Mouse (Mus musculus): Measurements from ENCODE around the gene Rnf150. TPM values are rescaled to one million over a fixed set of nuclear protein-coding genes. Genes with fewer than 3 reads are reported as not detected.

The Rnf150 gene
- polyA plus RNA-seq, 1 experiment from 2014 or later: 1.3 TPM

DNA sequence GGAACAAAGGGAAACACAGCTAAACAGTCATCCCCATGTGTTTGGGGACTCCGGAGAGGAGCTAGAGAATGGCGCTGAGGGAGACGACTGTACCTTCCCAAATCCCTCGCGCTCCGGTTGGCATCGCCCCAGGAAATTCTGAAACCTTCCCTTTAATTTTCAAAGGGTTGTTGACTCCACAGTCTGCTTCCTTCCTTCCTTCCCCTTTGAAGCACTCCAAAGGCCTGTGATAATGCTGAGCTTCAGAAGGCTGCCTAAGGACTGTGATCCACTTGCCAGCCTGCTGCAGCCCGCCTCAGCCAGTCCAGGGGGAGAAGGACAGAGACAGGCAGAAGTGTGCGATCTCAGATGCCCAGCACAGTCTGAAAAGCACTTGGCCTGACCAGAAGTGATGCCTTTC is 183.8 kb downstream of the Rnf150 start:
- no peak for ATAC-seq (ENCODE audit: insufficient read depth, low FRiP score)
- no peaks in the 10 kb centered on the region for H3K36me3 ChIP-seq (ENCODE audit: control insufficient read depth, insufficient read depth, low read length)
- no peaks in the 10 kb centered on the region for H3K9me3 ChIP-seq (replicated peaks; ENCODE audit: control insufficient read depth, low read length)
- no peak overlapping the region for H3K27ac ChIP-seq (ENCODE audit: low read length)
- no peak overlapping the region for H3K4me3 ChIP-seq (replicated peaks; ENCODE audit: low read length)
- WGBS: 88% methylated on average over 9 of the region's 9 CpGs
- no peak overlapping the region for H3K4me2 ChIP-seq (ENCODE audit: low read depth, low read length)
- no peak overlapping the region for H3K9ac ChIP-seq (ENCODE audit: low read length)
- H3K4me1 ChIP-seq (ENCODE audit: control insufficient read depth, insufficient read depth, low read length): peaks cover 5% of the 10 kb centered on the region; the same call in 1 of the 2 replicates
- no peaks in the 10 kb centered on the region for H3K27me3 ChIP-seq (ENCODE audit: control insufficient read depth, insufficient read depth, low read length)

DNA sequence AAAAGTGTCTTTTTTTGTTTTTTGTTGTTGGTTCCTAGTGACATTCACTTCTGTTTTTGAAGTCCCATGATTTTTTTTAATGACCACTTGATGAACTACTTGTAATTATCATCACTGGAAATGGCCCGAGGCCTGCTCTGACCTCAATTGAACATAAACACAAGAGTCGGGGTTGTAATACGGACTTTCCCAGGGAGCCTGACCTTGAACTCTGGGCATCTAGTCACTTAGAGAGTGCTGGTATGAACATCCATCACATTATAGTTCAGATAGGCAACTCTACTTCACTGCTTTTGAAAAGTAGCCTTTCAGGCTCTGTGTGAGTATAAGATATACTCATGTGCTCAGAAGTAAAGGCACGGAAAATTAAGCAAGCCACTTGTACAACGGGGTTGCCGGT is 185.4 kb downstream of the Rnf150 start:
- Histone ChIP-seq H3K27me3 (ENCODE audit: control insufficient read depth, insufficient read depth, low read length) (no peaks in the 10 kb centered on the region), H3K9ac (ENCODE audit: low read length) (no peak overlapping the region), H3K4me3 (replicated peaks; ENCODE audit: low read length) (no peak overlapping the region), H3K9me3 (replicated peaks; ENCODE audit: control insufficient read depth, low read length) (no peaks in the 10 kb centered on the region), H3K27ac (ENCODE audit: low read length) (peak overlapping the region; percentile 29; the same call in 1 of the 2 replicates), H3K4me1 (ENCODE audit: control insufficient read depth, insufficient read depth, low read length) (peaks cover 5% of the 10 kb centered on the region; the same call in 1 of the 2 replicates), H3K4me2 (ENCODE audit: low read depth, low read length) (no peak overlapping the region), H3K36me3 (ENCODE audit: control insufficient read depth, insufficient read depth, low read length) (no peaks in the 10 kb centered on the region)
- WGBS: 56% methylated on average over 6 of the region's 6 CpGs
- no peak for ATAC-seq (ENCODE audit: insufficient read depth, low FRiP score)

DNA sequence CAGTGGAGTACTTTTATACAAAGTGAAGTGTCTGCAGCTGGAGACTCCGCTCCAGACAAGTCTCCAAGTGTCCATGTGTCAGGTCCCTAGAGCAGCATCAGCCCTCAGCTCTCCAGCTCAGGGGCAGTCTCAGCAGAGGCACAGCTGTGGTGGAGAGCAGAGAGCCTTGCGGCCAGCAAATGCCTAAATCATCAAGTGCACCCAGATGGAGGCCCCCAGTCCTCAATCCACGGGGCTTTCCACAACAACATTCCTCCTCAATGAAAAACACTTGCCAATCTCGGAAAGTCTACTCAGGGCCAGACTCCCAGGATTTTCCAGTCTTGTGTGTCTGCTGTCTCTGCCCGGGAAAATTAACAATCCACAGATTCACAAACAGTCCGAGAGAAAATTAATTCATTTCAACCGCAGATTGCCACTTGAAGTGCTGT is 186.0 kb downstream of the Rnf150 start:
- Histone ChIP-seq H3K27me3 (ENCODE audit: control insufficient read depth, insufficient read depth, low read length) (no peaks in the 10 kb centered on the region), H3K9ac (ENCODE audit: low read length) (no peak overlapping the region), H3K4me1 (ENCODE audit: control insufficient read depth, insufficient read depth, low read length) (peaks cover 5% of the 10 kb centered on the region; the same call in 1 of the 2 replicates), H3K4me2 (ENCODE audit: low read depth, low read length) (no peak overlapping the region), H3K4me3 (replicated peaks; ENCODE audit: low read length) (no peak overlapping the region), H3K9me3 (replicated peaks; ENCODE audit: control insufficient read depth, low read length) (no peaks in the 10 kb centered on the region), H3K27ac (ENCODE audit: low read length) (peak overlapping the region; percentile 29), H3K36me3 (ENCODE audit: control insufficient read depth, insufficient read depth, low read length) (no peaks in the 10 kb centered on the region)
- ATAC-seq (ENCODE audit: insufficient read depth, low FRiP score): peak; percentile 51; the same call in 1 of the 2 replicates
- WGBS: 34% methylated on average over 7 of the region's 7 CpGs

DNA sequence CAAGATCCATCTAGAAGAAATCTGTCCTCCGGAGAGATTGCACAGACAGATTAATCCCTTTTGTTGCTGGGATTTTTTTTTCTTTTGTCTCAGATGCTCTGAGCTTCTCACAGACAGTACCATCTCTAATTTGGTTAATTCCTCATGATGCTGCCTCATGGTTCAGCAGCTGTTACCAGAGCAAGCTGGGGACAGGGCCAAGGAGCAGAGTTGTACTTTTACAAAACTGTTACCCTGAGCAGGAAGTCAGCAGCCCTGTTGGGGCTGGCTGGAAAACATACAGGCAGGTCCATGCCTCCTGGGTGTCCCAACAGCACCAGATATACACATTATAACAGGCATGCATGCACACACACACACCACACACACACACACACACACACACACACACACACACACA is 186.5 kb downstream of the Rnf150 start:
- no peaks in the 10 kb centered on the region for H3K9me3 ChIP-seq (replicated peaks; ENCODE audit: control insufficient read depth, low read length)
- H3K36me3 ChIP-seq (ENCODE audit: control insufficient read depth, insufficient read depth, low read length): no peaks in the 10 kb centered on the region
- H3K27ac ChIP-seq (ENCODE audit: low read length): peak overlapping the region; percentile 29; the same call in 1 of the 2 replicates
- no peaks in the 10 kb centered on the region for H3K27me3 ChIP-seq (ENCODE audit: control insufficient read depth, insufficient read depth, low read length)
- peak; percentile 53; the same call in 1 of the 2 replicates for ATAC-seq (ENCODE audit: insufficient read depth, low FRiP score)
- H3K4me3 ChIP-seq (replicated peaks; ENCODE audit: low read length): no peak overlapping the region
- peaks cover 5% of the 10 kb centered on the region; the same call in 1 of the 2 replicates for H3K4me1 ChIP-seq (ENCODE audit: control insufficient read depth, insufficient read depth, low read length)
- no peak overlapping the region for H3K4me2 ChIP-seq (ENCODE audit: low read depth, low read length)
- WGBS: 44% methylated on average over 1 of the region's 1 CpGs
- H3K9ac ChIP-seq (ENCODE audit: low read length): no peak overlapping the region

DNA sequence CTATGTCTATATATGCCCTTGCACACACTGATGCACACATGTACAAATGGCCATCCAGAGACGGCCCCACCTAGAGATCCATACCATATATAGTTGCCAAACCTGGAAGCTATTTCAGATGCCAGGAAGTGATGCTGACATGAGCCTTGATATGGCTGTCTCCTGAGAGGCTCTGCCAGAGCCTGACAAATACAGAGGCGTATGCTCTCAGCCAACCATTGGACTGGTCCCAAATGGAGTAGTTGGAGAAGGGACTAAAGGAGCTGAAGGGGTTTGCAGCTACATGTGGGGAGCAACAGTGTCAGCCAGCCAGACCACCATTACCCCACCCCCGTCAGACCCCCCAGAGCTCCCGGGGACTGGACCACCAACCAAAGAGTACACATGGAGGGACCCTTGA is 189.7 kb downstream of the Rnf150 start:
- no peak overlapping the region for H3K9ac ChIP-seq (ENCODE audit: low read length)
- no peaks in the 10 kb centered on the region for H3K9me3 ChIP-seq (replicated peaks; ENCODE audit: control insufficient read depth, low read length)
- peaks cover 5% of the 10 kb centered on the region; the same call in 1 of the 2 replicates for H3K4me1 ChIP-seq (ENCODE audit: control insufficient read depth, insufficient read depth, low read length)
- no peaks in the 10 kb centered on the region for H3K36me3 ChIP-seq (ENCODE audit: control insufficient read depth, insufficient read depth, low read length)
- H3K27ac ChIP-seq (ENCODE audit: low read length): no peak overlapping the region
- no peak overlapping the region for H3K4me3 ChIP-seq (replicated peaks; ENCODE audit: low read length)
- no peak overlapping the region for H3K4me2 ChIP-seq (ENCODE audit: low read depth, low read length)
- no peaks in the 10 kb centered on the region for H3K27me3 ChIP-seq (ENCODE audit: control insufficient read depth, insufficient read depth, low read length)
- WGBS: 87% methylated on average over 4 of the region's 4 CpGs
- no peak for ATAC-seq (ENCODE audit: insufficient read depth, low FRiP score)

DNA sequence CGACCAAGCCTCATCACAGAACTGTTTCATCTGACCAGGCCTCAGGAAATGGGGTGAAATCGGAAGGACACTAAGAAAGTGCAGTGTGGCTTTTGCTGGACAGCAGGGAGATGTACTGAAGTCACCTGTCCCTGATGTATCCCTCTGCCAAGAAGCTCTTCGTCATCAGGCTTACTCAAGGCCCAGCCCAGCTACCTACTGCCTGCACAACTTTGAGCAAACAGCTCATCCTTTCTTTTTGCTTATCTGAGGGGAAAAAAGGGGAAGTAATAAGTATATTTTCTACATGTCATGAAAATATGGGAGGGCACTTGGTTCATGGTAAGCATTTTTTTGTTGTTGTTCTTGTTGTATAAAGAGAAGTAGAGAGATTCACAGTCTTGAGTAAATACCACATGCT is 191.6 kb downstream of the Rnf150 start:
- Histone ChIP-seq H3K9me3 (replicated peaks; ENCODE audit: control insufficient read depth, low read length) (no peaks in the 10 kb centered on the region), H3K4me1 (ENCODE audit: control insufficient read depth, insufficient read depth, low read length) (no peaks in the 10 kb centered on the region), H3K9ac (ENCODE audit: low read length) (no peak overlapping the region), H3K4me2 (ENCODE audit: low read depth, low read length) (no peak overlapping the region), H3K27me3 (ENCODE audit: control insufficient read depth, insufficient read depth, low read length) (no peaks in the 10 kb centered on the region), H3K27ac (ENCODE audit: low read length) (no peak overlapping the region), H3K4me3 (replicated peaks; ENCODE audit: low read length) (no peak overlapping the region), H3K36me3 (ENCODE audit: control insufficient read depth, insufficient read depth, low read length) (no peaks in the 10 kb centered on the region)
- no peak for ATAC-seq (ENCODE audit: insufficient read depth, low FRiP score)
- WGBS: 87% methylated on average over 3 of the region's 3 CpGs

DNA sequence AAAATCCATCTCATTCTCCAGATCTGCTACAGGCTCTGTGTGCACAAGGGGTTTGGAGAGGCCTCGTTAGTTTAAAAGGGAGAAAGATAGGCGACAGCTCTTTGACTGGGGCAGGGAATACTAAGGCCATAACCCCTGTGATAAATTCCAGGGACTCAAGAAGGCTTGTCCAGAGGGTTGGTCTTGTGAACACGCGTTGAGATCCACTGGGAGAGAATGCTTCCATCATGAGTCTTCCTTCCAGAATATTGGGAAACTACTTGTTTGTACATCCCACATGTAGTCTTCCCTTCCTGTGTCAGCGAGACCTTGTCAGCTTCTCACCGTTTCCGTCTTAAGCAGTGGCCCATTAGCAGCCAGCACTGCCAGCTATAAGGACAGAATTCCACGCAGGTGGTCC is 195.8 kb downstream of the Rnf150 start:
- Histone ChIP-seq H3K36me3 (ENCODE audit: control insufficient read depth, insufficient read depth, low read length) (no peaks in the 10 kb centered on the region), H3K4me1 (ENCODE audit: control insufficient read depth, insufficient read depth, low read length) (no peaks in the 10 kb centered on the region), H3K4me3 (replicated peaks; ENCODE audit: low read length) (no peak overlapping the region), H3K9ac (ENCODE audit: low read length) (no peak overlapping the region), H3K4me2 (ENCODE audit: low read depth, low read length) (no peak overlapping the region), H3K9me3 (replicated peaks; ENCODE audit: control insufficient read depth, low read length) (no peaks in the 10 kb centered on the region), H3K27me3 (ENCODE audit: control insufficient read depth, insufficient read depth, low read length) (no peaks in the 10 kb centered on the region), H3K27ac (ENCODE audit: low read length) (no peak overlapping the region)
- no peak for ATAC-seq (ENCODE audit: insufficient read depth, low FRiP score)
- WGBS: 58% methylated on average over 8 of the region's 8 CpGs

DNA sequence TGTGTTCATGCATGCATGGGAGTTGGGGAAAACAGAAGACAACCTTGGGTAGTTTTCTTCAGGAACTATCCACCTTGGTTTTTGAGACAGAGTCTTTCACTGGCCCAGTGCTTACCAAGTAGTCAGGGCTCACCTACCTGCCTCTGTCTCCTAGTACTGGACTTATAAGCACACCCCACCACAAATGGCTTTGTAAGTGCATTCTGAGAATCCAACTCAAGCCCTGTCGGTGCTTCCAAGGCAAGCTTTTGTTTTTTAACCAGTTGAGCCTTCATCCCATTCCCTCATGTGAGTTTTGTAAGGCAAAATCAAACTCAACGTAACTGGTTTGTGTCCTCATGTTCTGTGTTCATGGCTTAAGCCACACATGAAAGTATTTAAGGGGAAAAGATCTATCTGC is 196.9 kb downstream of the Rnf150 start:
- Histone ChIP-seq H3K4me1 (ENCODE audit: control insufficient read depth, insufficient read depth, low read length) (no peaks in the 10 kb centered on the region), H3K9ac (ENCODE audit: low read length) (no peak overlapping the region), H3K9me3 (replicated peaks; ENCODE audit: control insufficient read depth, low read length) (no peaks in the 10 kb centered on the region), H3K36me3 (ENCODE audit: control insufficient read depth, insufficient read depth, low read length) (no peaks in the 10 kb centered on the region), H3K4me2 (ENCODE audit: low read depth, low read length) (no peak overlapping the region), H3K27me3 (ENCODE audit: control insufficient read depth, insufficient read depth, low read length) (no peaks in the 10 kb centered on the region), H3K27ac (ENCODE audit: low read length) (no peak overlapping the region), H3K4me3 (replicated peaks; ENCODE audit: low read length) (no peak overlapping the region)
- 88% methylated on average over 2 of the region's 2 CpGs for WGBS
- no peak for ATAC-seq (ENCODE audit: insufficient read depth, low FRiP score)

DNA sequence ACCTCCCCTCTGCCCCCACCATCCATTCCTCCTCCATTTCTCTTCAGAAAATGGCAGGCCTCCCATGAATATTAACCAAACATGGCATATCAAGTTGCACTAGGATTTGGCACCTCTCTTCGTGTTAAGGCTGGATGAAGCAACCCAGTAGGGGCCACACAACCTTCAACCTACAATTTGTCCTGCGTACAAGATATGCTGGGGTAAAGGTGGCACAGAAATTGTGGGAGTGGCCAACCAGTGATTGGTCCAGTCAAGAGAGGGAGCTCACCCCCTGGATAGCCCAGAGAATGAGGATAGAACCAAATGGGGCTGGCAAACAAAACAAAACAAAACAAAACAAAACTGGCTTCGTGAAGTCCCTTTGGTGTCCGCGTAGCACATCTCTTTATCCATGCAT is 198.1 kb downstream of the Rnf150 start:
- H3K4me2 ChIP-seq (ENCODE audit: low read depth, low read length): no peak overlapping the region
- H3K4me1 ChIP-seq (ENCODE audit: control insufficient read depth, insufficient read depth, low read length): no peaks in the 10 kb centered on the region
- no peak overlapping the region for H3K4me3 ChIP-seq (replicated peaks; ENCODE audit: low read length)
- H3K9ac ChIP-seq (ENCODE audit: low read length): no peak overlapping the region
- H3K9me3 ChIP-seq (replicated peaks; ENCODE audit: control insufficient read depth, low read length): no peaks in the 10 kb centered on the region
- 86% methylated on average over 5 of the region's 5 CpGs for WGBS
- no peak overlapping the region for H3K27ac ChIP-seq (ENCODE audit: low read length)
- ATAC-seq (ENCODE audit: insufficient read depth, low FRiP score): no peak
- no peaks in the 10 kb centered on the region for H3K27me3 ChIP-seq (ENCODE audit: control insufficient read depth, insufficient read depth, low read length)
- no peaks in the 10 kb centered on the region for H3K36me3 ChIP-seq (ENCODE audit: control insufficient read depth, insufficient read depth, low read length)

DNA sequence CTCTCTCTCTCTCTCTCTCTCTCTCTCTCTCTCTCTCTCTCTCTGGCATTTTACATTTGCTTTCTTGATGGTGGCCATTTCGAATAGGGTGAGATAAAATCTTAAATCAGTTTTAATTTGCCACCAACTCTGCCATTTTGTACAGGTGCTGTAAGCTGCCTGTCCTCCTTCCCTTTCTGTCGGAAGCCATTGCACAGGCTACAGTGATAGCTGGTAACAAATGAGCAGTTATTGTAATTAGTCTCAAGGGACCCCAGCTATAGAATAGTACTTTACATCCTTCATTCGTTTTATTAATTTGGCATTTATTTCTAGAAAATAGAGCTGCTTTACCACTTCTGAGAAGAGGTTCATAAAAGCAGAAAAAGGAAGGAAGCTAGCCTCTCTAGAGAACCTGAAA is 198.7 kb downstream of the Rnf150 start:
- Histone ChIP-seq H3K9ac (ENCODE audit: low read length) (no peak overlapping the region), H3K36me3 (ENCODE audit: control insufficient read depth, insufficient read depth, low read length) (no peaks in the 10 kb centered on the region), H3K27ac (ENCODE audit: low read length) (no peak overlapping the region), H3K4me1 (ENCODE audit: control insufficient read depth, insufficient read depth, low read length) (no peaks in the 10 kb centered on the region), H3K9me3 (replicated peaks; ENCODE audit: control insufficient read depth, low read length) (no peaks in the 10 kb centered on the region), H3K4me3 (replicated peaks; ENCODE audit: low read length) (no peak overlapping the region), H3K4me2 (ENCODE audit: low read depth, low read length) (no peak overlapping the region), H3K27me3 (ENCODE audit: control insufficient read depth, insufficient read depth, low read length) (no peaks in the 10 kb centered on the region)
- no peak for ATAC-seq (ENCODE audit: insufficient read depth, low FRiP score)
- 87% methylated on average over 3 of the region's 3 CpGs for WGBS

Measured in stomach, embryonic 16.5 days (tissue).